7 mouse cellular contexts compared by ENCODE assay signal in the genomic region with DNA sequence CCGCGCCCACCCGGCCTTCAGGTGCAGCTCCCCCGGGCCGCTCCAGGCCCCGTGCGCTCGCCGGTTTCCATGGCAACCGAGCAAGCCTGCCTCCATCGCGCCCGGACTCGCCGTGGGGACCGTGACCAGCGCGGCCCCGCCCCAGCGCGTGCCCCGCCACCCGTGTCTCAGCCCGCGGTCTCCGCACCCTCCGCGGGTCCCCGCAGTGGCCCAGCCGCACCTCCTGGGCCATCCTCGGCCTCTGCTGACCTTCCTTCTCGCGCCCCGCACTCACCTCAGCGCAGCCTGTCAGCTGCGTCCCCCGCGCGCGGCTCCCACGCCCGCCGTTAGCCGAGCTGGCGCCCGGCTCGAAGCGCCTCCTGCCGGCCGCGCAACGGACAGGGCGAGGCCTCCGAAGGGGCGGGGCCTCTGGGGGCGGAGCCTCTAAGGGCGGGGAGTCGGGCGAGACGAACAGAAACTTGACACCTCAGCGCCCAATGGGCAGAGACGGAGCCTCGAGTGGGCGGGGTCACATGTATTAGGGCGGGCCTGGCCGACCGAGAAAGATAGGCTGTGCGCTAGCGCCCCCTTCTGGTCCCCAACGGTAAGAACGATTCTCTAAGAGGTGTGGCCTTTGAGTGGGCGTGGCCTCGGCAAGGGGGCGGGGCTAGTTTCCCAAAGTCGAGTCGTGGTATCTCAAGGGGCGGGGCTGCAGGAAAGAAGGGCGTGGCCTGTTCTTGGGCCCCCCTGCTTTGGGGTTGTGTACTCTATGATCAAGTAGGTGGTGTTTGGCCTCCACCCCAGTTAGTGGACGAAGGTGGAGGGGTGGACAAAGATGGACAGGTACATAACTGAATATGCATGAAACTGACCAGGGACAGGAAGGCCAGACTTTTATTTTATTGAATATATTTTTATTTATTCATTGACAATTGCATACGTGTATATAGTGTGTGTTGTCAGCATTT. TPM values are rescaled to one million over a fixed set of nuclear protein-coding genes. Genes with fewer than 3 reads are reported as not detected.
DNase-seq lines count a peak whose midpoint lies in the region; ATAC-seq and TF ChIP-seq lines count a peak whose summit lies in the region.

TSS of gene Radil (minus strand) at position 393 of the 947 bp plus-strand sequence.

- peaks cover 9% of the 10 kb centered on the region for H3K4me1 ChIP-seq in embryonic facial prominence, embryonic 12.5 days
- peaks cover 22% of the 10 kb centered on the region for H3K4me1 ChIP-seq in midbrain, embryonic 12.5 days
- peaks cover 9% of the 10 kb centered on the region for H3K4me1 ChIP-seq in small intestine, adult 2 months (ENCODE audit: control insufficient read depth, insufficient read depth, insufficient read length, low read length)

- H3K9me3 ChIP-seq in embryonic facial prominence, embryonic 12.5 days, result no peaks in the 10 kb centered on the region
- no peaks in the 10 kb centered on the region for H3K9me3 ChIP-seq in midbrain, embryonic 12.5 days

- peak; percentile 63; the same call in 1 of the 2 replicates for TF ChIP-seq CTCF in small intestine, adult 2 months (IDR thresholded peaks at IDR 0.05; ENCODE audit: extremely low read depth, insufficient read length, insufficient replicate concordance, low read depth, low read length)

- peak within 1 kb of the TSS; percentile 62 for H3K9ac ChIP-seq in embryonic facial prominence, embryonic 12.5 days
- H3K9ac ChIP-seq in midbrain, embryonic 12.5 days (replicated peaks), result peak within 1 kb of the TSS; percentile 55

- peak; percentile 82 for ATAC-seq in embryonic facial prominence, embryonic 12.5 days (ENCODE audit: insufficient number of reproducible peaks, insufficient read depth, low FRiP score, low TSS enrichment)
- peak; percentile 96 for ATAC-seq in granulocyte monocyte progenitor cell, adult 5-6 weeks (replicated peaks; ENCODE audit: poor library complexity, severe bottlenecking)
- peak; percentile 89 for ATAC-seq in midbrain, embryonic 12.5 days (ENCODE audit: low FRiP score, low read depth)

- WGBS in embryonic facial prominence, embryonic 12.5 days, result 2% methylated on average over 78 of the region's 80 CpGs
- 2% methylated on average over 75 of the region's 80 CpGs for WGBS in midbrain, embryonic 12.5 days
- 3% methylated on average over 80 of the region's 80 CpGs for WGBS in small intestine, adult 2 months

- intact Hi-C loops in left cerebral cortex, postnatal 4 days (cut with DNase I), result loop anchor here (2.0 kb wide), 2 partner anchors 48 to 72 kb away; no protein-coding TSS in a partner anchor

- peak within 1 kb of the TSS; percentile 62 for H3K4me3 ChIP-seq in embryonic facial prominence, embryonic 12.5 days
- peak within 1 kb of the TSS; percentile 55 for H3K4me3 ChIP-seq in midbrain, embryonic 12.5 days
- H3K4me3 ChIP-seq in small intestine, adult 2 months (ENCODE audit: low read depth, low read length), result peak within 1 kb of the TSS; percentile 71

- H3K36me3 ChIP-seq in embryonic facial prominence, embryonic 12.5 days, result no peaks in the 10 kb centered on the region
- H3K36me3 ChIP-seq in midbrain, embryonic 12.5 days, result no peaks in the 10 kb centered on the region
- H3K36me3 ChIP-seq in small intestine, adult 2 months (ENCODE audit: control insufficient read depth, insufficient read depth, low read length), result no peaks in the 10 kb centered on the region

- DNase-seq in adrenal gland, postnatal 36 days, result peak; percentile 96 to 98
- DNase-seq in kidney, adult 11 months, result peak; percentile 88
- peak; percentile 100 for DNase-seq in left cerebral cortex, postnatal 4 days

- peak within 1 kb of the TSS; percentile 98 for H3K4me2 ChIP-seq in embryonic facial prominence, embryonic 12.5 days (replicated peaks)
- H3K4me2 ChIP-seq in midbrain, embryonic 12.5 days (replicated peaks), result peak within 1 kb of the TSS; percentile 78

- H3K27me3 ChIP-seq in embryonic facial prominence, embryonic 12.5 days, result no peaks in the 10 kb centered on the region
- peaks cover 13% of the 10 kb centered on the region; the same call in 1 of the 2 replicates for H3K27me3 ChIP-seq in midbrain, embryonic 12.5 days
- H3K27me3 ChIP-seq in small intestine, adult 2 months (ENCODE audit: control insufficient read depth, insufficient read depth, low read length), result peaks cover 17% of the 10 kb centered on the region

- peak within 1 kb of the TSS; percentile 67 for H3K27ac ChIP-seq in embryonic facial prominence, embryonic 12.5 days
- H3K27ac ChIP-seq in midbrain, embryonic 12.5 days (replicated peaks), result peak within 1 kb of the TSS; percentile 64
- no peak within 1 kb of the TSS for H3K27ac ChIP-seq in small intestine, adult 2 months (ENCODE audit: insufficient read depth, low read depth, low read length)

- no peak; the same call in 1 of the 2 replicates for TF ChIP-seq POLR2A in small intestine, adult 2 months (IDR thresholded peaks at IDR 0.05; ENCODE audit: low read depth, low read length)

RNA-seq across cellular contexts. Expression of gene Radil, which starts in this region (rescaled TPM):
- 1 to 10 TPM; 3.3 to 5.5 TPM for total RNA-seq in adrenal gland, postnatal 36 days (2021)
- 6.4 and 6.9 TPM in 2 replicates for polyA plus RNA-seq in embryonic facial prominence, embryonic 12.5 days (2016; fragmentation: Nextera tagmentation; extraction: Ambion mirVana)
- total RNA-seq in granulocyte monocyte progenitor cell, adult 5-6 weeks (2014; fragmentation: Nextera tagmentation), result not detected in 2 replicates
- total RNA-seq in granulocyte monocyte progenitor cell, adult 5-6 weeks (2017), result not detected in 2 replicates
- total RNA-seq in left cerebral cortex, postnatal 4 days (2021), result 10 to 100 TPM; 24.0 to 27.9 TPM
- polyA plus RNA-seq in midbrain, embryonic 12.5 days (2016; fragmentation: Nextera tagmentation; extraction: Ambion mirVana), result 5.2 and 8.3 TPM in 2 replicates
- polyA plus RNA-seq in small intestine, adult 2 months (2012; rRNA removed), result 0.82 and 0.98 TPM in 2 replicates

Comparison
In these comparisons a context has a peak if more than half of its experiments do, and no peak if none do; other contexts are left out.
1. RNA of gene Radil (total RNA-seq): 24.0 to 27.9 TPM in left cerebral cortex, postnatal 4 days and 3.3 to 5.5 TPM in adrenal gland, postnatal 36 days; not detected in granulocyte monocyte progenitor cell, adult 5-6 weeks; every median in the first group is over 4 times any median in the second.
2. Peak in ATAC-seq in granulocyte monocyte progenitor cell, adult 5-6 weeks; RNA of the gene not detected or under 1 TPM.
3. Peak in every context shown above with its lines, with median percentiles within 50 percentile points of each other: DNase-seq, ATAC-seq and H3K4me3 ChIP-seq.